Mouse (Mus musculus) T-helper 1 cell (primary cell): ENCODE measurements around the gene Rbmxl1.
"Not testable (repeated sequence)": the region's sequence is repeated elsewhere in the genome, so short reads cannot be mapped to it uniquely, and the experiment has no call there.

ENCODE experiments used
- in situ Hi-C: fragments of 300-600 bp; cut with MboI, MseI; formaldehyde crosslinking; loops from one replicate; pipeline ENCODE4 v1.15.1; 2025; ENCODE audit warnings: high pct_unique_total_duplicates

Gene Rbmxl1

DNA sequence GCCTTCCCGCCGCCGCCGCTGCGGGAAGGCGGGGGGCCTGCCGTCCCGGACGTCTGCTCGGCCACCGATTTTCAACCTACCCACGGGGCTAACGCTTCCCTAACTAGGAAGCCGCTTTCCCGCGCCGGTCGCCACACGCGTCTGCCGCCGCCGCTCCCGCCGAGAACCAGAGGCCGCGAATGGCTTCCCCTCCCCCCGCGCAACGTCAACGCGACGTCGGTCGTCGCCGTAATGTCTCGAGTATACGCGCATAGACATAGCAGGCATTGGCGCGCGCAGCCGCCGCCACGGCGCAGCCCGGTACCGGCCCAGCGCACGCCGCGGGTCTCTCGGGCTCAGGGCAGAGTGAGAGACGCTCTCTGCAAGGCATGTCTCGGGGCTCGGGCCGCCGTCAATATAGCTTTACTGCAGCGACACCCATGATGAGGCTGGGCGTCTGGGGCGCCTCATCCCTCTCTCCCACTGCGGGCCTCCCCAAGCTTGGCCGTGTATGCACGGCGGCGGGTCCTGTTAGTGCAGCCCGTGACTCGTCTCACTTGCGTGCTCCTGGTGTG, at the start of gene Rbmxl1:
Gene Rbmxl1, minus strand, starts transcription at position 180 of the 554 bp plus-strand sequence.
- in situ Hi-C loops = loop anchor here (5.0 to 25.0 kb wide), 2 partner anchors 896 to 1071 kb away; partner anchors contain the start of gene Tmem184c

DNA sequence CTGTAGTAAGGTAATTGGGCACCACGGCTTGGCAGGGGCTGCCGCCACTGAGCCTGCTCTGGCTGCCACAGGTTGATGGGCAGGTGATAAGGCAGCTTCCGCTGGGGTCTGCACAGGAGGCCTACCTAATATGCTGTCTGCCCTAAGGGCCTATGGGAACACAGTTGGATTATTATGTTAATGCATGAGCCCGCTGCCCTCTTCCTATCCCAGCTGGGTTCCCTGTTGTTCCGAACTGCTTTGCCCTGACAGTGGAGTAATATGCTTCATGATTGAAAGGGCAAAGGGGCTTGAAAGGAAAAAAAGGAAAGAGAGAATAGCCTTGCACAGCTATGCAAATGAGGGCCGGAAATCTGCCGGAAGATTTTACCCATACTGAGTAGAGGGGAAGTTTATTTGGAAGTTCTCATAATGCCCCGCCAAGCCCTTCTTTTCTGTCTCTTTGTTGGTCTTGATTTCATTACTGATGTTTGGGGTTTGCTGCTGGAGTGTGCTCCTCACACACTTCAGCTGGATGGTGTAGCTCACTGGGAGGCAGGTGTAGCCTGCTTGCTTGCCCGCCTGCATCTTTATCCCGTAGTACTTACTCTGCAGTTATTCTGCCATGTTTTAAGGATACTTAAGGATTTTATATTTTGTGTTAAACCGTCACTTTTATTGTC, 48.2 kb upstream of the Rbmxl1 start:
- in situ Hi-C loops = no loop called here

DNA sequence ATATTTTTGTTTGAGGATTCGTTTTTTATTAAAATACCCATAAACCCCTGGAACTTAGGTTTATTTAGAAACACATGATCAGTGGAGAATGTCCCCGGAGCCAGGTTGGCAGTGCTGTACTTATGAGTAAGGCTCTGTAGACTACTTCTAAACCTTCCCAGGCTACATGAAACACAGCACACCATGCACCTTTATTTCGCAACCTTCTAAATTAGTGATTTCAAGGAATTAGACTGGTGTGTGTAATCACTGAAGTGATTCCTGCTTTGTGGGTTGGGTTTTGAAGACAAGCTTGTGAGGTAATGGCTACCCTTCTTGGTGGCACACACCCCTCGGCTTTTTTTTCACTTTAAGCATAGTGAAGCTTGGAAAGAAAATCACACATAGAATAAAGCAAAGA, 47.1 kb upstream of the Rbmxl1 start:
- in situ Hi-C loops = no loop called here

DNA sequence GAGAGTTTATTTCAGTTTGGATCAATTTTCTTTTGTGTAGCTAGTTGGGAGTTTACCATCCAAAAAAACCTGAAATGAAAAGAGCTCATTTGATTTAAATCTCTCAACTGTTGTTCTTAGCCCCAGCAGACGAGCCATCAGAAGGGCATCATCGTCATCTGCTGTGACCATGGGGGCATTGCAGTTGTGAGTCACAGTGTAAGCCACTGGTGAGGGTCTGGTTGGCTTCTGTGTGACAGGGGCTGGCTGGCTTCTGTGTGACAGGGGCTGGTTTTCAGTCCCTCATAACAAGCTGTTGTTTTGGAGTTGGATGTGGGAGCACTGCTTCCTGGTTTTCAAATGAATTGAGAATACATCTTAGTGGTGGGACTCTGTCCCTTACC, 42.0 kb upstream of the Rbmxl1 start:
- in situ Hi-C loops = no loop called here

DNA sequence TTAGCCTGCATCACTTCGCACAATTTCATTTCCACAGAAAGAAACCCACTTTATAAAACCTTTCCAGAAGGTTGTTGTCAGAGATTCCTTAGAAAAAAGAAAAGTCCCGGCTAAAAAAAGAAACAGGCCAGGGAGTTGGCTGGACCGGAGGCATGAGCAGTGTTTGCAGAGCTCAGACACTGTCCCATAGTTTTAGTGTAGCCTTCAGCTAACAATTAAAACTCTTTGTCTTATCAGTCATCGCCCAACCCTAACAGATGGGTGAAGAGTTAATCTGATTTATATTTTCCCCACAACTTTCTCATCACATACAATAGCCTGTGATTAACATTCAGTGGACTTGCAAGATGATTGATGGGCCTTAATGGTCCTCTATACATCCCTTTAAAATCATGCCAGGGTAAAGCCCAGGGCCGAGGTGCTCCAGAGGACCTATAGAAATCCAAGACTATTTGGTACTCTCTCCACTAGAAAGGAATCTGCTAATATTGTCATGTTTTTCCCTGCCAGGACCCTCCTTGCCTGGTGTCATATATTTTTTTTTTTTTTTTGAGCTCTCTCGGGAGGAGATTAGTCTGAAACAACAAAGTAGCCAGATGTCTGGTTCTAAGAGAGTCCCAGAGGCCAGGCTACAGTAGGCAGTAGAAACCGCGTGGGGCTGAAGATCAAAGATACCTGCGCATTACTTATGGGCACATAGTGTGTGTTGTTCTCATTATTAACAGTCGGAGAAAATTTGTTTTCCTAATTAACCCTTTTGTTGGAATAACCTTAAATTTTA, 41.5 kb upstream of the Rbmxl1 start:
- in situ Hi-C loops = no loop called here

DNA sequence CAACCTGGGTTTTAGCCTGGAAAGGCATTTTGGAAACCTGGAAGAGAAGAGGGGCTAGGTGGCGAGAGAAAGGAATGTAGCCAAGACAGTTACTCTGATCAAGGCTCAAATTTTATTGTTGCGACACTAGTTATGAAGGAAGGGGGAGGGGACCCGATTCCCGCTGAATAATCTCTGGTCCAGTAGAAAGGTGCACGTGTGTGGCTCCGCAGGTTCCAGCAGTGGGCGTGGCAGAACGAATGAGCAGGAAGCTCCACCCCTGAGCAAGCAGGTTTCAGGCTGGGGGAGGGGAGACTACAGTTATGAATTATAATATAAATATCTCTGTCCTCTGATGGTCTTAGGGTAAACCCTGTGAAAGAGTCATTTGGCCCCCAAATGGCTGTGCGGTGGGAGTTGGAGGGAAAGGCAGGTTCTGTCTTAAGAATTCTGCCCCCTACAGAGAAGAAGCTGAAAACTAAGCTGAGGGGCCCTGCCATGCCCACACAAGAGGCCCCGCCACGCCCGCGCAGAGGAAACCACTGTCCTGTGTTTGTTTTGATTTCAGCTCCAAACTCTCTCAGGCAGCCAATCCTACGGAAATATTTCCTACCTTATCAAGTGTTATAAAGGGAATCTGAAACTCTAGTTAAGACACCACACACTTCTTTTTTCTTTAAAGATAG, 36.6 kb upstream of the Rbmxl1 start:
- in situ Hi-C loops = not testable (repeated sequence)

DNA sequence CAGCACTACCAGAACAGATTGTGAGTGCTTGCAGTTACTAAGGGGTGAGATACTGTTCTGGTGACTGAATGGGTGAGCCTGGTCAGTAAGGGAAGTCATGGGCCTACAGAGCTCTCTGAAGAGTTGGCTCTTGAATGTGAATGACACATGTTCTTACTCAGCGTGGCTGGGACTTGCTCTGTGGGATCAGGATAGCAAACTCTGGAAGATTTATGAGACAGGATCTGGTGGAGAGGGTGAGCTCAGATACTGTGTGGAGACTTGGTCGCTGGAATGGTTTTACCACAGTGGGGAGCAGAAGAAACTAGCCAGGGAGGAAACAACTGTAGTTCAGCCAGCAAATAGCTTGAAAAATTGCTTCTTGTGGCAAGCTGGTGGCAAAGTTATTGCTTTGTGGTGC, 35.8 kb upstream of the Rbmxl1 start:
- in situ Hi-C loops = no loop called here

DNA sequence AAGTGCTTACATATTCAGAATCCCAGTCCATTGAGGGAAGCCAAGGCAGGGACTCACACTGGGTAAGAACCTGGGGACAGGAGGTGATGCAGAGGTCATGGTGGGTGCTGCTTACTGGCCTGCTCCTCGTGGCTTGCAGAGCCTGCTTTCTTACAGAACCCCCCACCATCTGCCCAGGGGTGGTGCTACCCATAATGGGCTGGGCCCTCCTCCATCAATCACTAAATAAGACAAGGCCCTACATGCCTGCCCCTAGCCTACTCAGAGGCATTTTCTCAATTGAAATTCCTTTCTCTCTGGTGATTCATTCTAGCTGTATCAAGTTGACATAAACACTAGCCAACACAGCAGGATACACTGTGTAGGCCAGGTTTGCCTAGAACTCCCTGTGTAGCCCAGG, 34.9 kb upstream of the Rbmxl1 start:
- in situ Hi-C loops = no loop called here

DNA sequence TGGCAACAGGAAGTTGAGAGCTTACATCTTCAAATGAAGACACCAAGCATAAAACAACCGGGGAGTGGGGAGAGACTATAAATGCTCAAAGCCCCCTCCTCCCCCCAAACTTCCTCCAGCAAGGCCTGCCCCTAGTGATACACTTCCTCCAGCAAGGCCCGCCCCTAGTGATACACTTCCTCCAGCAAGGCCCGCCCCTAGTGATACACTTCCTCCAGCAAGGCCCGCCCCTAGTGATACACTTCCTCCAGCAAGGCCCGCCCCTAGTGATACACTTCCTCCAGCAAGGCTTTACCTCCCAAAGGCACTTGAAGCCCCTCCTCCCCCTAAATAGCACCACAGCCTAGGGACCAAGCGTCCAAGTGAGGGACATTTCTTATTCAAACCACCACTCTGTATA, 34.0 kb upstream of the Rbmxl1 start:
- in situ Hi-C loops = not testable (repeated sequence)

DNA sequence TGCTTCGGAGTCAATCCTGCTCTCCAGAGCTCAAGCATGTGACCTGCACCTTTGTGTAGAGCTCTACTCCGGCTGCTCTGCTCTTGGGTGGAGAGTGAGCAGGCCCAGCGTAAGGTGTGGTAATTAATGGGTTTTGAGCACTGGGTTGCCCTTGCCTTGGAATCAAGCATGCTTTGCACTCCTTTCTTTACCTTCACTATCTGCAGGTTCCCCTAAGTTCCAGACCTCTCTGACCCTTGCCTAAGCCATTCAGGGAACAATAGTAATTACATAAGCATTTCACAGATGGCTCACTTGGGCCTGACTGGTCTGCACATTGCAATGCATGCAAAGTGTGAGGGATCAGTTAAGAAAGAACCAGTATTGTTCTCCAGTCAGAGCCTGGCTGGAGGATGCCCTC, 29.1 kb upstream of the Rbmxl1 start:
- in situ Hi-C loops = no loop called here

DNA sequence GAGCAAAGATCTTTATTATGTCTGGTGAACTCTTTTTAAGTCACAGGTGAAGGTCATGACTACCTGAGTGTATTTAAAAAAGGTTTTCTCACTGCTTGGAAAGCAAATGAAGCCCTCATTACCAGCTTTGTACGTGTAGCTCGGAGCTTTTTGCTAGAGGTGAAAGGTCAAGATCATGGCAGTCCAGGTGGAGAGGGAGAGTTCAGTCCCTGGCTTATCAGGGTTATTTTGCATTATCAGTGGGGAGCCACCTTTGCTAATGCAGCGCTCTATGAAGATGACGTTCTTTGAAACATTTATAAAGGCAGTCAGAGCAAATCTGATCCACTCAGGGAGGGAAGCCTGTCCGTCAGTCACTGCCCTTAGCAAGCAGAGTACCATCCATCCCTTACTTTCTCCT, 28.0 kb upstream of the Rbmxl1 start:
- in situ Hi-C loops = no loop called here

DNA sequence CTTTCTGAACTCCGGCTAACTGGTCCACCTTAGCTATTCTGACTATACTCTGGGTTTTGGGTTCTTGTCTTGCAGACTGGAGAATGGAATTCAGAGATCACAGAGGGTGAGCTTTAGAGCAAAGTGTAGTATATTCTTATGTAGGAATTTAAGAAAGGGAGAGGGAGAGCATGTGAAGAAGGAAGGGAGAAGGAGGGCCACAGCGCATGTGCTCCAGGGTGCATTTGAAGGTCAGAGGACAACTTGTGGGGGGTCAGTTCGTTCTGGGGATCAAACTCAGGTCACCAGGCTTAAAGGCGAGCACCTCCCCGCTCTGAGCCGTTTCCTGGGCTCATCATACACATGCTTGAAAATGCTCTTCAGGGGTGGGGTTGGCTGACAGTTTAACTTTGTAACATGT, 25.3 kb upstream of the Rbmxl1 start:
- in situ Hi-C loops = no loop called here

DNA sequence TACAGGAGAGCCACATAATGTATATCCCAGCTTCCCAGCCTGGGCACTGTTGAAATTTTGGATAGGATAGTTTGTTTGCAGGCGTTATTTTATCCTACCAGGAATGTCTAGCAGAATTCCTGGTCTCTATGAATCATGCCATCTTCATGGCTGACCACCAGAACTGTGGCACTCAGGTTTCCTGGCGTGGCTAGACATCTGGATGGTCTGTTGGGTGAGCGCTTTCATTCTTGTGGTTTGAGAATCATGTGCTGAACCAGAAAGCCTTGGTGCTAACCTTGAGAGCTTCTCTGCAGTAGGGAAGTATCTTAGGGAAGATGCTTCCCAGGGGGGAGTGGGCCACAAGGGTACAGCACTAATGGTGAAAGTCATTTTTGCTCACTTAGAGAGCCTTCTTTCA, 6.4 kb upstream of the Rbmxl1 start:
- in situ Hi-C loops = loop anchor here (25.0 kb wide), 1 partner anchor 1078 kb away; no protein-coding TSS in a partner anchor

DNA sequence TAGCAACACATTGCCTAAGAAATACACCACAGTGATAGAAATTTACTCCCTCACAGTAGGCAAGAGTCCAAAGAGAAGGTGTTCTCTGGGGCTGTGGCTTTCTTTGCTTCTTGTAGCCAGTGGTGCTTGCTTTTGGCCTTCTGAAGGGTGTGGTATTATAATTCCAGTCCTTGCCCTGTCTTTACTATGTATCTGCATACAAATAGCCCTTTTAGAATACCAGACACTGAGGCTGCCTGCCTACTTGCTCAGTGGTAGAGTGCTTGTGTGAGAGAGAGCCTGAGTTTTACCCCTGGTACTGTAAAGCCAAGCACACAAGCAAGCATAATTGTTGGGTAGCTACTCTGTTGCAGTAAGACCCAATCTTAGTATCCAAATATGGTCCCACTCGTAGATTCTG, 6.0 kb upstream of the Rbmxl1 start:
- in situ Hi-C loops = loop anchor here (25.0 kb wide), 1 partner anchor 1077 kb away; no protein-coding TSS in a partner anchor

DNA sequence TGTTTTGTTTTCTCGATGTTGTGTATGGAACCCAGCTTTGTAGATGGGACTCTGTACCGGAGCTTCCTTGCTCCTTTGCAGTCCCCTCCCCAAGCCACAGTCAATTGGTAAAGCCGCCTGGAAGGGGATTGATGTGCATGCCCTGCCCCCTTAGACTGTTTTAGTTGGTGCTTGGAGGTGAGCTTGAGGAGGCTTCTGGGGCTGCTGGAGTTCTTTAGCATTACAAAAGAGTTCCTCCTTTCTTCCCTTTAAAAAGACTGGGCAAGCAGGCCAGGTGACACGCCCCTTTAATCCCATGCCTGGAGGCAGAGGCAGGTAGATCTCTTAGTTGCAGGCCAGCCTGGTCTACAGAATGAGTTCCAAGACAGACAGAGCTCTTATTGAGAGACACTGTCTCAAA, 4.4 kb upstream of the Rbmxl1 start:
- in situ Hi-C loops = loop anchor here (25.0 kb wide), 1 partner anchor 1076 kb away; no protein-coding TSS in a partner anchor

DNA sequence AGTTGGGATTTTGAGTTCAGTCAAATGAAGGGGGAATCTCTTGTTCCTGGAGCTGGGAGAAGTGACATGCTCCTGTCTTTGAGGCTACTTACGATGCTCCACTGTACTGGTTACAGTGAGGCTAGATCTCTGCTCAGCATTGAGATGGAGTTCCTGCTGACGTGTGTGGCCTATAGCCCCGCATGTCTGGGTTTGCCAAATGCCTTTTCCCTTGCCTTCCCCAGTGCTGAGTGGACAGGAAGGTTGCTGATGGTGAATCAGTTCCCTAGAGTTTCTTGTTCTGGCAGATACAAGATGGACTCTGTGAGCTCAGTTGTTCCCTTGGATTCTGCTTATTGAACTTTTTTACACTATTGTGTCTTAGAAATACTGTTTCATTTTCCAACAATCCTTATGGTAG, 2.2 kb upstream of the Rbmxl1 start:
- in situ Hi-C loops = loop anchor here (25.0 kb wide), 1 partner anchor 1074 kb away; no protein-coding TSS in a partner anchor

DNA sequence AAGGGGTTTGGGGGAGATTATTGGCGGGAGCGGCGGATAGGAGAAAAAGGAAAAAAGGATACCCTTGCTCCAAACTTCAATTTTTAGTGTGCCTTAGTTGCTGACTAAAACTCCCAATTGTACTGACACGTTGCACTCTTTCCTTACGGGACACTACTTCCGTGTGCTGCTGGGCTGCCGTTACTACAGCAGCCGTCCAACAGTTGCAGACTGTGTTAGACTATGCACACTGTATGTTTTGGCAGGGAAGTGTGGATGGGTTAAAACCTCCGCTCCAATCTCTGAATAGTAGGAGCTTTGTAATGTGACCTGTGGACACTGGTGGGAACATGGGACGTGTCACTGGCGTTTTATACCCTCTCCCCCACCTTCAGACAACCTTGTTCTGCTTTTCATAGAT, 1.4 kb upstream of the Rbmxl1 start:
- in situ Hi-C loops = loop anchor here (25.0 kb wide), 1 partner anchor 1073 kb away; no protein-coding TSS in a partner anchor

DNA sequence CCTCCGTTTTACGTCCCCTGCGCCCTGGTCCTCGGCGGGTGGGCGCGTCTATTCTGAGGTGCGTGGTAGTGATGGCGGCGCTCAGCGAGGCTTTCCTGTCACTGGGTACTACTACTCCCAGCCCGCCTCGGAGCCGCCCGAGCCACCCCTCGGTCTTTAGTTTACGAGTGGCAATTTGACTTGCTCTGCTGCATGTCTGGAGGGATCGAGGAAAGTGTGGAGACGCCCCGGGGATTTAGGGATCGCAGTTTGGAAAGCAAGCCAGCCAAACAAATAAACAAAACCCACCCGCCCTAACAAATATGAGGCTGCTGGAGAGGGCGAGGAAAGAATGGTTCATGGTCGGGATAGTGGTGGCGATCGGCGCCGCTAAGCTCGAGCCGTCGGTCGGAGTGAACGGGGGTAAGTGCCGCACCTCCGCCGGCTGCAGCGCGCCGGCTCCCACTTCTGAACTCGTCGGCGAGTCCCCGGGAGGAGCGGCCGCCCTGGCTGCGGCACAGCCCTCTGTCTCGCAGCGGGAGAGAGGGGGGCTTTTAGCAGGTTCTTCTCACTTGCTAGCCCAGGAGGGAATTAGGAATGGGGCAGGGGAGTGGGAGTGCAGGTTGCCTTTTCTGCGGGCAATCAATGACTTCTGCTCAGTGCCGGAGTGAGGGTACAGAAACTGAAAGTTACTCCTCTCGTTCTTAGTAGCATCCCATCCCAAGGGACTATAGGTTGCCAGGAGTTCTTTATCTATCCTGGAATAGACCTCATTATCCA, 754 bp upstream of the Rbmxl1 start, which contains the start of gene Slc10a7:
Gene Slc10a7, plus strand, starts transcription at position 74 of the 759 bp plus-strand sequence.
- in situ Hi-C loops = loop anchor here (5.0 to 25.0 kb wide), 2 partner anchors 897 to 1072 kb away; partner anchors contain the start of gene Tmem184c

DNA sequence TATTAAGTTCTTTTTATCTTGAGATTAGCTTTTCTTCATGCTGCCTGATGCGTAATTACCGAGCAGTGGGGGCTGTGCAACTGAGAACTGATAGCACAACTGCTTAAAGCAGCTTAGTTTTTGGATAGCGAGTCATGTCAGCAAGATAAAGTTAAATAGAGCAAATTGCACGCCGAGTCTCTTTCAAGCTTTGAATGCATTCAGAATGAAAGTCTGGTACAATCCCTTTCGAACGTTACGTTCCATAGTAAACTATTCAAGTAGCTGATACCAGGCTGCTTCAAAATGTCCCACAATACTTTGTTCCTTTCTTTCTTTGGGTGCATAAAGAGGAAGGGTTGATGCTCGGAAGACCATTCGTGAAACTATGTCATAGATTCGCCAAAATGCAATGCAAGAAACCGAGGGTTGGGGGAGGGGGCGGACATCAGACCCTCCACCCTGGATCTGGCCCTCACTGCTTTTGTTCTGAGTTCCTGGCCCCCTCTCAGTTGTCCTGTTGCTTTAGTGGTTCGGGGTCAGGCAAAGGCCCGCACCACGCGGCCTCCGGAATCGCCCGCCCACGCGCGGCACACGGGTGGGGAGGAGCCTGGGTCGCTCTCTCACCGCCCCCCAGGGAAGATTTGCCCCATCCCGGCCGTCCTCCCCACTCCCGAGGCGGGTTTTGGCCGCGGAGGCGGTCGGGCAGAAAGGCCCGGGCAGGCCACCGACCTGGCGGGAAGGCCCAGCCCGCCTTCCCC, 549 bp downstream of the Rbmxl1 start:
- in situ Hi-C loops = loop anchor here (5.0 to 25.0 kb wide), 2 partner anchors 896 to 1071 kb away; partner anchors contain the start of gene Tmem184c

DNA sequence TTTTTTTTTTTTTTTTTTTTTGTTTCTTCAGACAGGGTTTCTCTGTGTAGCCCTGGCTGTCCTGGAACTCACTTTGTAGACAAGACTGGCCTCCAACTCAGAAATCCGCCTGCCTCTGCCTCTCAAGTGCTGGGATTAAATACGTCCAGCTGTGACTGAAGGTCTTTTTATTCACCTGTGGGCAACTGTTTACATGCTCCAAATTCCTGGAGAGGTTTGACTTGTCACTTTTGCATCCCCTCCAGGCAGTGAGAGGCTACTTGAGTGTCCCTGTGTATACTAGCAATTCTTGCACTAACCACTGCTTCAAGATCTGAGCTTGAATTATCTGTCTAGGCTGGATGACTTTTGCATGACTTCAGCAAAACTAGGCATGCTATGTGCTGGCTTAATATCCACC, 6.0 kb downstream of the Rbmxl1 start:
- in situ Hi-C loops = loop anchor here (25.0 kb wide), 1 partner anchor 1065 kb away; no protein-coding TSS in a partner anchor
